Mouse (Mus musculus) testis, adult 2 months (tissue): ENCODE results near the gene Cyth3. TPM values are rescaled to one million over a fixed set of nuclear protein-coding genes. Genes with fewer than 3 reads are reported as not detected.

ENCODE experiments used
- H3K27ac ChIP-seq: fragments of 200-500 bp; 2 replicates; pipeline ENCODE4 v1.5.1; 2012; ENCODE audit warnings: low read depth, low read length; ENCODE audit not compliant: control insufficient read depth, insufficient read depth
- H3K27me3 ChIP-seq: fragments of 200-500 bp; 2 replicates; pipeline ENCODE4 v1.6.1; 2012; ENCODE audit warnings: mild to moderate bottlenecking, low read length, moderate library complexity; ENCODE audit not compliant: control insufficient read depth, insufficient read depth
- H3K36me3 ChIP-seq: fragments of 200-500 bp; 2 replicates; pipeline ENCODE4 v1.6.1; 2012; ENCODE audit warnings: mild to moderate bottlenecking, low read length; ENCODE audit not compliant: control insufficient read depth, insufficient read depth
- H3K4me1 ChIP-seq: fragments of 200-500 bp; 2 replicates; pipeline ENCODE4 v1.6.1; 2012; ENCODE audit warnings: low read length; ENCODE audit not compliant: control insufficient read depth, insufficient read depth
- H3K4me3 ChIP-seq: fragments of 200-500 bp; 2 replicates; pipeline ENCODE4 v1.5.1; 2012; ENCODE audit warnings: low read depth, mild to moderate bottlenecking, low read length, moderate library complexity, mixed read lengths; ENCODE audit not compliant: control insufficient read depth
- CTCF ChIP-seq: fragments of 200-500 bp; IDR thresholded peaks from 2 replicates; pipeline ENCODE4 v1.5.1; 2012; ENCODE audit warnings: low read depth, mild to moderate bottlenecking, inconsistent platforms, low read length, moderate library complexity; ENCODE audit not compliant: control insufficient read depth, insufficient read depth, insufficient replicate concordance
- POLR2A ChIP-seq: fragments of 200-500 bp; IDR thresholded peaks from 2 replicates; pipeline ENCODE4 v1.6.1; 2012; ENCODE audit warnings: low read depth, mild to moderate bottlenecking, inconsistent platforms, low read length, moderate library complexity; ENCODE audit not compliant: control insufficient read depth
- polyA plus RNA-seq: library from polyadenylated mRNA; depleted of rRNA; stranded (reverse); fragments of >200 nt; gene quantifications from 2 replicates; pipeline ENCODE4 v1.2.3, GENCODE M21; 2012

The Cyth3 gene
- polyA plus RNA-seq, 1 experiment = 24.0 TPM

- H3K4me3 ChIP-seq = no peak overlapping the region
- H3K27ac ChIP-seq = no peak overlapping the region
- no peaks in the 10 kb centered on the region for H3K4me1 ChIP-seq
- TF ChIP-seq CTCF = no peak
- no peak for TF ChIP-seq POLR2A
- no peaks in the 10 kb centered on the region for H3K36me3 ChIP-seq
- no peaks in the 10 kb centered on the region for H3K27me3 ChIP-seq
Observed at GRCm38 (mm10) chr5:143647412-143647811, 25.2 kb downstream of the Cyth3 start.

DNA sequence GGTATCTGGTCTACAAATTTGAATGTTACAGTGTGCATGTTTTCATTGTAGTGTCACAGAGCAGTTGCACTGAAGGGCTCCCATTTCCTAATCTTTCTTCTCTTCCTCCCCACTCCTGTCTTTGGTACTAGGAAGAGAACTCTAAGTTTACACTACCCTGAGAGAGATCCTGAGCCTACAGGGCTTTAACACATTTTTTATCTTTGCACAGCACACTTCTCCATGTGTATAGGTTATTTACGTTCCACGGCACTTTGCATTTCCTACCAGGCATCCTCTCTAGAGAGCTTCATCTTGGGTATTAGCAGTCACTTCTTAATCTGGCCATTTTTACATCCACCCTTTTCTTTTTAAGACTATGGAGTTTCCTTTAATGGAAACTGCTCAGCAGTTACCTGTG, 25.8 kb downstream of the Cyth3 start:
- no peak overlapping the region for H3K27ac ChIP-seq
- no peaks in the 10 kb centered on the region for H3K4me1 ChIP-seq
- H3K4me3 ChIP-seq = no peak overlapping the region
- H3K36me3 ChIP-seq = no peaks in the 10 kb centered on the region
- TF ChIP-seq POLR2A (no peak), CTCF (no peak)
- no peaks in the 10 kb centered on the region for H3K27me3 ChIP-seq

DNA sequence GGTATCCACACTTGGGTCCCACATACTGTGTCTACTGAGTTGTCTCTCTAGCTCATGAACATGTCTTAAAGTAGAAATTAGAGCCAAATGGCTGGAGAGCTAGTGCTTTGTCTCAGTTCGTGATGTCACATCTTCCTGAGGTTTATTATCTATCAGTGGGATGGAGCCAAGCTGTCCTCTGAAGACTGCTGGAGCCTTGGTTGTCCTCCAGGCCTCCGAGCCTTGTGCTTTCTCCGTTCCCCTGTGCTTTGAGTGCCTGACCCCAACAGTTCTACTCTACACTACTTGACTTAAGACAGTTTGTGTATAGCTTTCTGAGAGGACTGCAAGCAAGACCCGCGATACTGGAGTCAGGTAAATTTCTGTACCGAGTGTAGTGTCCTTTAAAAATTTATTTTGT, 26.9 kb downstream of the Cyth3 start:
- H3K36me3 ChIP-seq = no peaks in the 10 kb centered on the region
- no peak overlapping the region for H3K27ac ChIP-seq
- no peaks in the 10 kb centered on the region for H3K27me3 ChIP-seq
- H3K4me1 ChIP-seq = no peaks in the 10 kb centered on the region
- TF ChIP-seq CTCF = no peak
- TF ChIP-seq POLR2A = no peak
- no peak overlapping the region for H3K4me3 ChIP-seq

- TF ChIP-seq CTCF (no peak), POLR2A (no peak)
- Histone ChIP-seq H3K27ac (no peak overlapping the region; the same call in 1 of the 2 replicates), H3K4me3 (peak overlapping the region; percentile 52), H3K36me3 (no peaks in the 10 kb centered on the region), H3K4me1 (peaks cover 2% of the 10 kb centered on the region; the same call in 1 of the 2 replicates), H3K27me3 (no peaks in the 10 kb centered on the region)
Observed at GRCm38 (mm10) chr5:143651855-143652631, 29.8 kb downstream of the Cyth3 start.

DNA sequence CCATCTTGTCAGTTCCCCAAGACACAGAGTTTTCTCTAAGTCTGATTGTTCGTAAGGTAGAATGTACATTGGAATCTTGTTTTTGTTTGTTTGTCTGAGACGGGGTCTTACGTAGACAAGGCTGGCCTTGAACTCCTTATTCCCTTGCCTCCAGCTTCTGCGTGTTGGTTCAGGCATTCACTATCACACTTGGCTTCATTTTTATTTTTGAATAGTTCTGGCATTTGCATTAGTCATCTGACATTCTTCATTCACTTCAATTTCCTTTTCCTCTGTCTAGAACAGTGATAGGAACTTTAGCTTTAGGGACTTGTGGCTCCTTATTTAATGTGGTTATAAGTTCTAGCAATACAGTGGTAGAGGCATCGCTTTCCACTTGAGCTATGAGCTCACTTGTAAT, 31.2 kb downstream of the Cyth3 start:
- Histone ChIP-seq H3K36me3 (no peaks in the 10 kb centered on the region), H3K4me3 (no peak overlapping the region), H3K27ac (no peak overlapping the region), H3K4me1 (peaks cover 2% of the 10 kb centered on the region; the same call in 1 of the 2 replicates), H3K27me3 (no peaks in the 10 kb centered on the region)
- TF ChIP-seq CTCF (no peak), POLR2A (no peak)

DNA sequence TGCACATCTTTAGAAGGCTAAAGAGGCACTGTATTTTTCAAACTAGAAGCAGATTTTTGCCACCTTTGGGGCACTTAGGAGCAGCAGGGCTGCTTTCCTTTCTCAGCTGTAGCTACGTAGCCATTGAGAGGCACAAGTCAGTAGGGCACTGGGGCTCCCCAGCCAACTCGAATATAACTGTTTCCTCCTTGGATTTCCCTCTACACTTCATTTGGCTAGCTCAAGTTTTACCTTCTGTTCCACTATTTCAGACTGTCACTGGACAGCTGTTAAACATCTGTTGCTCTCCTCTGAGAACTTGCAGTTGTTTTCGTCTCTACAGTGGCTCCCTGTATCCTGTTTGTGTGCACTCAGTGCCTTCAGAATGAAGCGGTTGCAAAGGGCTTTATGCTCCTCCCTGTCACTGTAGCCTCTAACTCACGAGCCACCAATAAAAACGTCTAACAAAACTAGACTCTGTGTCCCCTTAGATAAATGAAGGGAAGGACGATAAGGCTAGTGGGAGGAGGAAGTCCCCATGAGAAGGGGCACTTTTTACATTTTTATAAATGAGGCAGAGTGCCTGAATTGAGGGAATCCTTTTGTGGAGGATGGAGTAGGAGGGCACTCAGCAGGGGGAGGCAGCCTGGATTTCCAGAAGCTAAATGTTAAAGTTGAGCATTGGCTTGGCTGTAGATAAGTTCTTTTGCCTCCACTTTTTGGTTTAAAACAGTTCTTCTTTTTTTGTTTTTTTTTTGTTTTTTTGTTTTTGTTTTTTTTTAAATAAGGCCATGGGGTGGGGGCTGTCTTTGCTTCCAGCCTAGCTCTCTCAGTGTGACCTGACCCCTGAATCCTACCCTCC, 32.6 kb downstream of the Cyth3 start:
- Histone ChIP-seq H3K36me3 (no peaks in the 10 kb centered on the region), H3K4me3 (no peak overlapping the region), H3K27me3 (no peaks in the 10 kb centered on the region), H3K4me1 (peaks cover 2% of the 10 kb centered on the region; the same call in 1 of the 2 replicates), H3K27ac (no peak overlapping the region)
- TF ChIP-seq CTCF = no peak
- TF ChIP-seq POLR2A = no peak

DNA sequence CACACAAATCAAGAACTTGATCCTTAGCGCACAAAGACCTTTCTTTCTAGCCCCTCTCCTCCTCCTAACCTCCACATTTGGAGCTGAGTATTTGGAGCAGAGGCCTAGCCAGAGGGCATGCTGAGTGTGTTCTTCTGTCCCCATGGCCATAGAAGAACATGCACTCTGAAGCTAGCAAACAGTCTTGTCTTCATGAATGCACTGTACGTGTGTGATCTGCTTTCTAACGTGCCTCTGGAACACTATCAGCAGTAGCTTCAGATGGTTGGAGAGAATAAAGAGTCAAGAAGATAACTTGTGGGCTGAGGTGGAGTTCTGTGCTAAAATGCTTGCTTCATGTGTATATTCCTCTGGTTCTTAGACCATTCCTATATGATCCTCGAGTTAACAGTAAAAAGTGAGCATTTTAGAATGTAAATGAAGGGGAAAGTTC, 33.3 kb downstream of the Cyth3 start:
- H3K27ac ChIP-seq = no peak overlapping the region
- TF ChIP-seq POLR2A (no peak), CTCF (no peak)
- no peaks in the 10 kb centered on the region for H3K36me3 ChIP-seq
- H3K27me3 ChIP-seq = no peaks in the 10 kb centered on the region
- no peak overlapping the region for H3K4me3 ChIP-seq
- H3K4me1 ChIP-seq = peaks cover 2% of the 10 kb centered on the region; the same call in 1 of the 2 replicates

- H3K36me3 ChIP-seq = no peaks in the 10 kb centered on the region
- no peak for TF ChIP-seq CTCF
- no peak for TF ChIP-seq POLR2A
Observed at GRCm38 (mm10) chr5:143656708-143657245, 34.5 kb downstream of the Cyth3 start.

More at GRCm38 (mm10) chr5:143656708-143657245, 34.5 kb downstream of the Cyth3 start:
- Histone ChIP-seq H3K4me3 (no peak overlapping the region), H3K27ac (no peak overlapping the region), H3K4me1 (peaks cover 2% of the 10 kb centered on the region; the same call in 1 of the 2 replicates), H3K27me3 (no peaks in the 10 kb centered on the region)
